Mouse (Mus musculus): Measurements from ENCODE around the gene Mtrr.

DNA sequence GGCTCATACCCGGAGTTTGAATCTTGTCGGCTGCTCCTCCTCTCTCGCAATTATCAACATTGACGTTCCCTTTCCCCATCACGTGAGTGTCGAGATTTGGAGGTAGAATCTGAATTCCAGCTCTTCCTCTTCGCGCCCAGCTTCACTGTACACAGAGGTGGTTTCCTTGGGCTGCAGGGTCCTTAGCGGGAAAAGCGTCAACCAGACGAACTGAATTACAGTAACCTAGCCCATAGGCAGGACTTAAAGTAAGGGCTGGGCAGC lies 500 bp upstream of the Mtrr start:
- TF ChIP-seq CTCF (IDR thresholded peaks at IDR 0.05; ENCODE audit: low read depth, low read length) (no peak), EP300 (IDR thresholded peaks at IDR 0.05; ENCODE audit: insufficient read depth, low read depth, low read length) (no peak)
